Mouse (Mus musculus) 416B (cell line): Measurements from ENCODE around the gene Vps72.
A peak's percentile ranks its signal among the peaks of the same experiment; 100 is the strongest.
"Not testable (repeated sequence)": the region's sequence is repeated elsewhere in the genome, so short reads cannot be mapped to it uniquely, and the experiment has no call there.

Source experiments
- DNase-seq: peaks from one replicate; pipeline ENCODE4 v3.0.0; 2011; ENCODE audit warnings: low read depth

Vps72 gene

DNA sequence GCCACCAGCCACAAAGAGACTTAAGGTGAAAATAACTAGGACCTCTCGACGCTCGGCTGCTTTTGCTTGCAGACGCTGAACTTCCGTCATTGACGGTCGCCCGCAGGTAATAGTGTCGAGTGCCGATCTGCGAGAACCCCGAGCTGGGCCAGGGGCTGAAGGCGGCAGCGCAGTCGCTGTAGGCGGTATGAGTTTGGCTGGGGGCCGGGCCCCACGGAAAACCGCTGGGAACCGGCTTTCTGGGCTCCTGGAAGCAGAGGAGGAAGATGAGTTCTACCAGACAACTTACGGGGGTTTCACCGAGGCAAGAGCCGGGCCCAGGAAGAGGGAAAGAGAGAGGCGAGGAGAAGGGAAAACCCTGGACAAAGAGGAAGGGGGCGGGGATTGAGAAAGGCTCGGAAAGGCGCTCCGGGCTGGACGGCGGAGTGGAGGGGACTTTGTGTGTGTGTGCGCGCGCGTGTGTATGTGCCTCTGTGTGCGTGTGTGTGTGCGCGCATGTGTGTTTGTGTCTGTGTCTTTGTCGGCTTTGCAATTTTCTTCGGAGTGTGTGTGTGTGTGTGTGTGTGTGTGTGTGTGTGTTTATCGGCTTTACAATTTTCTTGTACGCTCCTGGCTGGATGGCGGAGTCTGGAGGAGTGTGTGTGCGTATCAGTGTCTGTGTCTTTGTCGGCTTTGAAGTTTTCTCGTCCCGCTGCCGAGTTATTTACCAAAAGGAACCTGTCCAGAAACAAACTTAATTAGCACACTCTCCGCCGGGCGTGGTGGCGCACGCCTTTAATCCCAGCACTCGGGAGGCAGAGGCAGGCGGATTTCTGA lies at the start of gene Vps72:
Gene Vps72 (plus strand): TSS at position 112 of the 816 bp plus-strand sequence.
- peak; percentile 94 for DNase-seq

DNA sequence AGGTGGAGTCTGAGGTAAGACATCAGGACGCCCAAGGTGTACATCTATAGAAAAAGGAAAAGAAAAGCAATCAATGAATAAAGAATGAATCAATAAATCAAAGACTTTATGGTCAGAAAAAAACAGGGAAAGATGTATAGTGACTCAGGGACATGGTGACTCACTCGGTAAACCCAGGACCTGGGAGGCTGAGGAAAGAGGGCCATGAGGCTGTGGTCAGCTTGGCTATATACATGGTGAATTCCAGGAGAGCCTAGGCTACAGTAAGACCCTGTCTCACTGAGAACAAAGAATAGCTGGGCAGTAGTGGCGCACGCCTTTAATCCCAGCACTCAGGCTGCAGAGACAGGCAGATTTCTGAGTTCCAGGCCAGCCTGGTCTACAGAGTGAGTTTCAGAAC lies 47.1 kb upstream of the Vps72 start:
- DNase-seq, result no peak

DNA sequence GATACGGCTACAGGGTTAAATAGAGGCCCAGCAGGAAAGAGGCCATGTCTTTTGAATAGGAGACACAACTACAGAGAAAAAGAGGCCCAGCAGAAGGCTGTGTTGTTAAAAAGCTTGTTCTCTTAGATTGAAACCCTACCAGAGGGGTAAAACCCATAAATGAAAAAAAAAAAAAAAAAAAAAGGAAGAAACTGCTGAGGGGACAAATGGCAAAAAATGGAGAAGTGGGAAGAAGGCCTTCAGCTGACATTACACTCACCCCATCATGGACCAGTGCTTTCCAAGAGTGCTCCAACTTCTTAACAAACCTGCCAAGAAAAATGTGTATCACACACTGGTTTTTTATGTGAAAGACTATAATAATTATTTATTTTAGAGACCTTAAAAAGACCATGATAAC lies 45.3 kb upstream of the Vps72 start:
- DNase-seq, result no peak

DNA sequence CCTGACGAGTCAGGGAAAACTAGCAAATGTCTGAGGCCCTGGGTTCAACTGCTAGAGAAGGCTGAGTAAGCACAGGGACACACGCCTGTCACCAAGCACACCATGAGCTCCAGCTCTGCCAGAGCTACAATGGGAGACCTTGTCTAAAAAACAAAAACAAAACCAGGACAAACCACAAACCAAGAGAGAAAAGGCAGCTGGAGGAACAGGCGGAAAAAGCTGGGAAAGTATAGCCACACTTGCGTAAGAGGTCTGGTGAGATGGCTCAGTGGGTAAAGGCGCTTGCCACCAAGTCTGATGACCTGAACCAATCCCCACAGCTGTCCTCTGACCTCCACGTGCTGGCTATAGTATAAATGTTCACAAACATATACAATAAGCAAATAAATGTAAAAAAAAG lies 44.7 kb upstream of the Vps72 start:
- DNase-seq, result no peak

DNA sequence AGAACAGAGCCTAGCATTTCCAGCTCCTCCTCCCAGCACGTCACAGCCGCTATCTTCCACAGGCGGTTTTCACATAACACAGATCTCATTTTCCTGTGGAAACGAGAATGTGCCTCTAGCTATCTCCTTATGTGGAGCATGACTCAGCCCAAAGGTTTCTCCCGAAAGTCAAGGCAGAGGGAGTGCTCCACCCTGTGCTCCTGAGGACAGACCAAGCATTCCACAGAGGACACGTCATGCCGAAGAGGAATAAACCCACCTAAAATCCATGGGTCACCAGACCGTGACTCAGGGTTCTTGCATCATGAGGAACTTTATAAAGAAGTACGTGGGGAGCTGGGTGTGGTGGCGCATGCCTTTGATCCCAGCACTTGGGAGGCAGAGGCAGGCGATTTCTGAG lies 44.3 kb upstream of the Vps72 start:
- no peak for DNase-seq

DNA sequence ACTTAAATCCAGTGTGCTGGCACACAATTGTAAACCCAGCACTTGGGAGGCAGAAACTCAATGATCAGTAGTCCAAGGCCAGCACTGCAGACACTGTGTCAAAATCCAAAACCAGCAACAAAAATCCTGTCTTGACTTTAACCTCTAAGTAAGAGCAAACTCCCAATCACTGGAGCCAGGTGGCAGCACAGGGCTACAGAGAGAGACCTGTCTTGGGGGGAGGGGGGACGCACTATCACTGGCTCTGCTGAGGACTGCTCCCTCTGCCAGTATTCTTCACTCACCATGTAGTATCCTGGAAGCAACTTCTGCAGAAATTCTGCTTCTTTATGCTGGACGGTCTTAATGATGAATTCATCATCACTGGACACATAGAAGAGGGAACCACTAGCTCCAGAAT lies 39.2 kb upstream of the Vps72 start:
- DNase-seq, result no peak

DNA sequence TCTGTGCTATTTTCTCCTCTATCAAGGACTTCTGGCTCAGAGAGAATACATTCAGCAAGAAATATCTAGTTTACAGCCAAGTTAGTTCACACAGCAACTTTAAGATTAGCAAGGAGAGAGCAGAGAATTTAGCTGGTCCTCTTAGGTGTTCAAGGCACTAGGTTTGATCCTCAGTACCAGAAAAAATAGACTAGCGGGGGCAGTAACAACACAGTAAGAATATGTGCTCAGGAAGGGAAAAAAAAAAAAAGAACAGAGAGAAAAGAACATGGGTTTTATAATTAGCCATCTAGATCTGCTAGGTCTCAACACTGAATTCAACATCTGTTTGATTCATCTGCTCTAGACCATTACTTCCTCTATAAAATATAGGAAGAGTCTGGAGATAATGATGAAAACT lies 22.8 kb upstream of the Vps72 start:
- no peak for DNase-seq

DNA sequence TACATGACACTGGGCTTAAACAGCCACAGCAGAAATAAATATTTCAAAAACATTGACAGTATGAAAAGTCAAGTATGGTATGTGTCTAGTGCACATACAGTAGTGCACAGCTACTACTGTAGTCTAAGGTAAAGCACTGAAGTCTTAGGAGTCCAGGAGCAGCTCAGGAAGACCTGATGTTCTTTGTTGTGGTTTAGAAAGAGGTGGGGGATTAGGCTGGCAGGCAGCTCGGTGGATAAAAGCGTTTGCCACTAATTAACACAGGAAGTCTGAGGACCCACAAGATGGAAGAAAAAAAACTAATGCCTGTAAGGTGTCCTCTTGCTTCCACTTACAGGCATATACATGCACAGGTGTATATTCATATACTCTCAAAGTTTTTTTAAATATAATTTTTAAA lies 10.0 kb upstream of the Vps72 start:
- DNase-seq, result no peak

DNA sequence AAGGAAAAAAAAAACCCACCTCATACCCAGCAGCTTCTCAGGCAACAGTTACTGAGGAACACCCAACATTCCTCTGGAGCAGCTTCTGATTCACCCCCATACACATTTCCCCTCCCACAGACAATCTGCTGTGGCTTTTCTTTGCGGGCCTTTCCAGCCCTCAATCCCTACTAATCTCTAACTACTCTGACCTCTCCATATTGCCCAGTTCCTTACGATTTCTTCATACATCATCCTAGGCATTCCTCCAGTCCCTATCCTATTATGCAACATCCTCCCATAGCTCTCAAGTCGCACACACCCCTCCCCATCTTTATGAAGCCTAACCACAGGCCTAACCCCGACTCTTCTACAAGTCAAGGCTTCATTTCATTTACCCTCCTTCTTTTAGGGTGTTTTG lies 5.7 kb upstream of the Vps72 start:
- DNase-seq, result peak; percentile 59

DNA sequence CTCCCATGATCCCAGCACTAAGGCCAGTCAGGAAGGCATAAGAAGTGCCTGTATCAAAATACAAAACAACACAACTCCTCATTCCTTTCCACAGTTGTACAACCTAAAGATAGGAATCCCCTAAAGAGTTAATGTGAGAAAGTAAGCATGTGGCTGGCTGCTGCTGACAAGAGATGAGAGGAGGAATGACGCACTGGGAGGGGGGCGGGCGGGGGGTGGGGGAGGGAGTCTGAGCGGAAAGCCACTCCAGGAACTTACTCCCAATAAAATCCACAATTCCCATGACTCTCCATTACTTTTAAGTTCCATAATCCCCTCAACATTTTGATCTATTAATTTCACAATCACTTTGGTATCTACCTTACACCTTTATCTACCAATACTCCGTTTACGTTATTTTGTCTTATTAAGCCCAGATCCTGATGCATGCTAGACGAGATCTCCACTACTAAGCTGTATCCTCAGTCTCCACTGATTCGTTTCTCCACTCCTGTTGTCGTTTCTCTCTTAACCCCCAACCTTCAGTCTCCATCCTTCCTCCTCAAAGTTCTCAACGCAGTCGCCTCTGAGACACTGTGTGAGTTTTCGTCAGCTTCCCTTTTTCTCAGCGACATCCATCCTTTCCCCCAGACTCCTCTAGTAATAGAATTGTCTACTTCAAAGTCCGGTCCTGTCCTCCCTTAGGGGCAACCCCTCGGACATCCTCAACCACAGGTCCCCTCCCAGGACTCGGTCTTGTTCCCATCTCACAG lies 5.1 kb upstream of the Vps72 start:
- peak; percentile 48 for DNase-seq

DNA sequence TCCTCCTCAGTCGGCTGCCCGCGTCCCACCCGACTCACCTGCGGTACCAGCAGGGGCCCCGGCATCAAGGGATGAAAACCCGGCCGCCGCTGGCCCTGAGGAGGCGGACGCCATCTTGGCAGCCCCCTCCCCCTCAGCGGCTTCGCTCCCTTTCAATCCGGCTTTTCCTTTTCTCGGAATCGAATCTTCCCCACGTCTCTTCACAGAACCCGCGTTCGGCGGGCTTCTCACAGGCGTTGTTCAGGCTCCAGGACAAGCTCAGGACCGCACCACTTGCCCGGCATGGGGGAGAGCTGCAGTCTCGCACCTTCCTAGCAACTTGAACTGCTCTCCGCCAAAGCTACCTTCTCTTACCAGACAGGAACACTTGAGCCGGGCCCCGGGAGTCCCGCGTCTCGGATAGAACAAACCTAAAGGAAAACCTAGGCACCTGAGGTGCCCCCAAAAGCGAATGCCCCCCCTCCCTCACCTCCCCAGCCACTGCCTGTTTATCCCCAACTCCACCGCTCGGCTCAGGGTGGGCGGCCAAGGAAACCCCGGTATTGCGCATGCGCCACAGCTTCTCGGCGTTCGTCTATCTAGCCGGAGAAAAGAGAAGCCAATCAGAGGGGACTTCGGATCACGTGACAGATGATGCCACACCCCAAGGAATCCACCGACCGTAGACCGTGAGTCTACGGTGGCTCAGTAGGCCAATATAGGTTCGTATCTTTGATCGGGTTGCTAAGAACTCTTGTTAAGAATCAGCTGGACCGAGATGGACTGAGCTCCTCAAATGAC lies 4.3 kb upstream of the Vps72 start, which contains the start of gene Pip5k1a:
Gene Pip5k1a (minus strand): TSS at position 593 of the 780 bp plus-strand sequence.
- DNase-seq, result peak; percentile 100

DNA sequence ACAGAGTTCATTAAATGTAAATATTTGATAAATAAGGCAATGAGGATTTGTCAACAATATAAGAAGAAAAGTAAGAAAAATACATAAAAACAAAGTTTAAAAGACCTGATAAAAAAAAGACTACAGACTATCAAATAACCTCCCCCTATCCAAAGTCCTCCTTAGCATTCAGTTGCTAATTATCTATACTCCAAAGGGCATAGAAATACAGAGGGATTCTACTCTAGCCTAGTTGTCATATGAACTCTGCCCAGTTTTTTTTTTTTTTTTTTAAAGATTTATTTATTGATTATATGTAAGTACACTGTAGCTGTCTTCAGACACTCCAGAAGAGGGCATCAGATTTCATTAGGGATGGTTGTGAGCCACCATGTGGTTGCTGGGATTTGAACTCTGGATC lies 3.5 kb upstream of the Vps72 start:
- not testable (repeated sequence) for DNase-seq

DNA sequence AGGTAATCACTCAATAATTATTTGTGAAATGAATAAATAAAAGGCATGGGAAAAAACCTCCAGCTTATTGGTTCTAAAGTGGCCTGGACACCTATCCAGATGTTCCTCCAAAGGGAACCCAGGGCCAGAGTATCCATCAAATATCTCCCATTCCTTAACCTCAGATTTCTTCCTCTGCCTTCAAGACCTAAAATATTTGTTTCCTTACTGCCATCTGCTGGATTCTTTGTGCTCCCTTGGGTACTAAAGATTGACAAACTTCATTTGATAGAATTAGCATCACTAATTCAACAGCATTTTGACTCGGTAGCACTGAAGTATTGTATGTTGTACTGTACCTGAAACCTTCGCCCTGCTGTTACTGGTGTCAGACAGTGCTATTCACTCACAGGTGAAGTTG lies 2.9 kb upstream of the Vps72 start:
- DNase-seq, result peak; percentile 70

DNA sequence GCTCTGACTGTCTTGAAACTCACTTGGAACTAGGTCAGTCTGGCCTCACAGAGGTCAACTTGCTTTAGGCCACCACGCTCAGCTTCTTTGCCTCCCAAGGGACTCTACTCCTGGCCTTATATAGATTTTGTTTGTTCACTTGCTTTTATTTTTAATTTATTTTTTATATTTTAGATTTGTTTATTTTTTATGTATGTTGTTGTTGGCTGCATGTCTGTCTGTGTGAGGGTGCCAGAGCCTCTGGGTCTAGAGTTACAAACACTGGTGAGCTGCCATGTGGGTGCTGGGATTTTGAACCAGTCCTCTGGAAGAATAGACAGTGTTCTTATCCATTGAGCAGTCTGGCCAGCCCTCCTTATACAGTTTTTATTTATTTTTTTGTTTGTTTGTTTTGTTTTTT lies 1.9 kb downstream of the Vps72 start:
- DNase-seq, result no peak

DNA sequence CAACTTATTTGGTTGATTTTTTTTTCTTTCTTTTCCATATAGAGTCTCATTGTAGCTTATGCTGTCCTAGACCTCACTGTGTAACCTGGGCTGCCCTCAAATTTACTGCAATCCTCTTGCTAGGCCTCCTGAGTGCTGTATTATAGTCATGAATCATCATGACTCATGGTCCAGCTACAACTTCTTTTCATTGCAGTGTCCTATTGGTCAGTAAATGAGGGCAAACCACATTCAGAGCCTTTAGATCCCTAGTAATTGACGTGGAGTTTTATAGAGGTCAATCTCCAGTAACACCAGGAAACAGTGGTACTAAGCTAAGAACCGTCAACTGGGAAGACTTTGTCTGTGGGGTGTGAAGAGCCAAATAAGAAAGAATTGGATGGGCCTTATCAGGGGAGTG lies 6.9 kb downstream of the Vps72 start:
- DNase-seq, result peak; percentile 86

DNA sequence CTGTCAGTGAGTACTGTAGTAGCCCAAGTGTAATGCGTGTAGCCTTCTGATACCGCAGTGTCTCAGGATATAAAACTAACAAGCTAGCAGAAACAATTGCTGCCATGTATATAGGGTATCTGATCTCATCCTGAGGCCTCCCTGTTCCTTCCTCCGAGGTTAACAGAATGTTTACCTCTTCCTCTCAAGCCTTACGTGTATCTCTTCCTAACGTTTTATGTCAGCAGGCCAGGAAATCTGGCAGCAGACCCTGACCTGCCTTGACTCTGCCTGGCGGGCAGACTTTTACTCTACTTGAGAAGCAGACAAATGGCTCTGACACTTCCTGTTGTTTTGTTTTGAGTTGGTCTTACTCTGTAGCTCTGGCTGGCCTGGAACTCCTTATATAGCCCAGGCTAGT lies 10.8 kb downstream of the Vps72 start:
- DNase-seq, result peak; percentile 72

DNA sequence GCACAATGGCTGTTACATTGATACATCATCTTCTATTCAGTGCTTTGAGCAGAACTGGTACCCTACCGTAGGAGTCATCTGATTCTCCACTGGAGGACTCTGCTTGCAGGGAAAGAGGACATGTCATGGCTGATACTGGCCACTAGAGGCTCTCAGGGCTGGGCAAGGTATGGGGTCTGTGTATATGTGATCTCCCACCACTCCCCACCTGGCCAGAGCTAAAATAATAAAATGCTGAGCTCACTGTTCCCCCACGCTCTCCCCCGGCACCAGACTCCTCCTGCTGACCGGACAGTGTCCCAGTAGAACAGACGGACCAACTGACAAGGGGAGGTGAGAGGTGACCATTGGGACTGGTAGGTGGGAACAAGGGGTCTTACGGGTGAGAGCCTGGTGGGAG lies 13.4 kb downstream of the Vps72 start, which contains the start of gene Tmod4:
Gene Tmod4 (plus strand): TSS at position 231 of the 400 bp plus-strand sequence.
- no peak for DNase-seq

DNA sequence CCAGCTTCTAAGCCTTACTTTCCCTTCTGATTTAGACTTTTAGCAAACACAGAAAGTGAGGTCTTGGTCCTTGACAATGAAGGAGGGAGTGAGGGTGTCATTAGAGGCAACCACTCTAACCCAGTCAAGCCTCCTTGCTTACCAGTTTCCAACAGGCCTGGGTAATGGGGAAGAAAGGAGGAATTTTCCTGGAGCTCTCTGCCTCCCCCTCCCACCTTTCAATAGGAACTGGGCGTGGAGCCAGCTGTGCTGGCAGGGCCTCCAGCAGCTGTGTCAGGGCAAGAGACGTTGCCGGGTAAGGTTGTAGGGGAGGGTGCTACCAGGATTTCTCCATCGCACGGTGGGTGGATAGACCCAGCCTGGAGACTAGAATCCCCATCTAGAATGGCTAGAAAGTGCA lies 14.2 kb downstream of the Vps72 start:
- DNase-seq, result no peak

DNA sequence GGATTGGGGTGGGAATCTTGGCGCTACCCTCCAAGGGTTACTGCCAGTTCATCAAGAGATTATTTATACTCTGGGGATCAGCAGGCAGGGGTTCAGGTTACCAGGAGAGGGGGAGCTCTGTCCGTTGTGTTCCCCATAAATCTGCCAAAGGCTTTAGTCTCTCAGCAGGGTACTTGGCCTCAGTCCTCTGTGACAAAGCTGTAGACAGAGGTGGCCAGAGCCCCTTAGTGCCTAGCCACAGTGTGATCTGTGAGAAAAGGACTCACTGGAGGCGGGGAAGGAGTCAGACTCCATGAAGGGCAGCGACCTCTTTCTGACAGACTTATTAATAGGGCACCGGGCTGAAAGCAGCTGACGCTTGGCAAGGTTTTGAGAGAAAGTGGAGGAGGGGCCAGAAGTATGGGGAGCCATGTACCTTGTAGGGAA lies 18.4 kb downstream of the Vps72 start:
- DNase-seq, result no peak

DNA sequence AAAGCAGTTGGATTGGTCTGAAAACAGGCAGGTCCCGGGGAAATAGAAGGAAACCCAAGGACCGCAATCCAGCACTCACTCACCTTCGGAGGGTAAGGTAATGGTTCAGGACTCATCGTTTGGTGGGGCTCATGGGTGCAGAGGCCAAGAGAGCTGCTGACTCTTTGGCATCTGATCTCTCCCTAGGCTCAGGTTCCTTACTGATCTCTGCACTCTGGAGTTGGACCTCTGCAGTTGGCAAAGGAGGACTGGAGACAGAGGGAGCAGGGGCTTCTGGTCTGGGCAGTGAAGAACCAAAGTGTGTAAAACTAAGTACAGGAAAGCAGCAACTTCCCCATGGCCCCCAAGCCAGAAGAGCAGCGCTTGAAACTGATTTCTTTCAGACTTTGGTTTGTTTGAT lies 19.3 kb downstream of the Vps72 start:
- DNase-seq, result no peak

DNA sequence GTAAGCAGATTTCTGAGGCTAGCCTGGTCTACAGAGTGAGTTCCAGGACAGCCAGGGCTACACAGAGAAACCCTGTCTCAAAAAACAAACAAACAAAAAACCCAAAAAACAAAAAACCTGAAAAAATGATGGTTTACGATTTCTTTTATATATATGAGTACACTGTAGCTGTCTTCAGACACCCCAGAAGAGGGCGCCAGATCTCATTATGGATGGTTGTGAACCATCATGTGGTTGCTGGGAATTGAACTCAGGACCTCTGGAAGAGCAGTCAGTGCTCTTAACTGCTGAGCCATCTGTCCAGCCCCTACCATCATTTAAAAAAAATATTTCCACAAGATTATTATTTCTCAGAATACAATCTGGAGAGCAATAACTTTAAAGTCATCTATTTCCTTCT lies 21.6 kb downstream of the Vps72 start:
- not testable (repeated sequence) for DNase-seq

DNA sequence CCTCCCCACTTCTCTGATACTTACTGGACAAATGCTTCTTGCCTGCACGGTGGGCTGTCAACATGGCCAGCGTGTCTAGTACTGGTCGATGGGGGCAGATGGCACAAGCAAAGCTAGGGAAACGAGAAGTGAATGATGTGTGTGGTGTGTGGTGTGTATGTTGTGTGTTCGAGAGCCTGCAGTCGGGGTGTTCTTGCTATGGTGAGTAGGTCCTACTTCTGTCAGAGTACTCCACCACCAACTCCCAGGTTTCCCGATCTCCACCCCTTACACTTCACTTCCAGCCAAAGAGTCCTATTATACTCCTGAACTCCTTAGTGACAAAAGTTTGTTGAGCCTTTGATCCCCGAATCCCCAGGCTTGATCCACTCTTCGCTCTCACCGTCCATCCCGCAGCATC lies 22.4 kb downstream of the Vps72 start:
- DNase-seq, result no peak
